Mouse (Mus musculus) liver, embryonic 14.5 days (tissue): ENCODE measurements around the gene Vwa1. TPM values are rescaled to one million over a fixed set of nuclear protein-coding genes. Genes with fewer than 3 reads are reported as not detected.

ENCODE experiments used
- ATAC-seq: fragments of 200-750 bp; cut with Nextera tagmentation; 2 replicates; pipeline ENCODE4 v1.8.0; 2017; ENCODE audit warnings: moderate number of reproducible peaks, mild to moderate bottlenecking, moderate library complexity; ENCODE audit not compliant: insufficient read depth
- DNase-seq, 3 experiments: peaks; one replicate each; pipeline ENCODE4 v3.0.0-alpha.2; 2012 to 2013; ENCODE audit warnings: low read depth in 3 of 3, low spot score in 3 of 3
- H3K27ac ChIP-seq: fragments of 300-500 bp; sonication (generic); 2 replicates; pipeline ENCODE4 v1.5.1; 2014; ENCODE audit warnings: moderate library complexity, mild to moderate bottlenecking, control low read depth, inconsistent platforms
- H3K27me3 ChIP-seq: fragments of 300-500 bp; sonication (generic); 2 replicates; pipeline ENCODE4 v1.6.1; 2014; ENCODE audit warnings: mild to moderate bottlenecking, low read length, moderate library complexity; ENCODE audit not compliant: control insufficient read depth, insufficient read depth
- H3K36me3 ChIP-seq: fragments of 300-500 bp; sonication (generic); replicated peaks from 2 replicates; pipeline ENCODE4 v1.6.1; 2014; ENCODE audit warnings: low read depth; ENCODE audit not compliant: control insufficient read depth, insufficient read depth
- H3K4me1 ChIP-seq, 2 experiments: fragments of 200-500 bp in 1 of 2; fragments of 300-500 bp in 1 of 2; sonication (generic) in 1 of 2; replicated peaks; 2 replicates each; pipeline ENCODE4 v1.6.1; 2012 to 2014; ENCODE audit warnings: antibody characterized with exemption in 1 of 2, inconsistent platforms in 1 of 2, low read length in 1 of 2; ENCODE audit not compliant: control insufficient read depth in 2 of 2, insufficient read depth in 2 of 2
- H3K4me2 ChIP-seq: fragments of 300-500 bp; sonication (generic); 2 replicates; pipeline ENCODE4 v1.6.1; 2014; ENCODE audit warnings: low read depth, mild to moderate bottlenecking, control low read depth, moderate library complexity
- H3K4me3 ChIP-seq, 2 experiments: fragments of 200-500 bp in 1 of 2; fragments of 300-500 bp in 1 of 2; sonication (generic) in 1 of 2; 2 replicates each; pipeline ENCODE4 v1.5.1; 2012 to 2014; ENCODE audit warnings: low read depth in 2 of 2, low read length in 2 of 2, mild to moderate bottlenecking in 2 of 2, control low read depth in 1 of 2, inconsistent platforms in 1 of 2, moderate library complexity in 1 of 2; ENCODE audit not compliant: insufficient read depth in 1 of 2
- H3K9ac ChIP-seq: fragments of 300-500 bp; sonication (generic); replicated peaks from 2 replicates; pipeline ENCODE4 v1.6.1; 2014; ENCODE audit warnings: mild to moderate bottlenecking, control low read depth, moderate library complexity
- H3K9me3 ChIP-seq: fragments of 300-500 bp; sonication (generic); 2 replicates; pipeline ENCODE4 v1.6.1; 2016; ENCODE audit warnings: low read length, mixed read lengths; ENCODE audit not compliant: control insufficient read depth
- CTCF ChIP-seq: IDR thresholded peaks from 2 replicates; pipeline ENCODE4 v1.5.1; 2016; ENCODE audit warnings: antibody characterized with exemption, low read depth, control low read depth
- EP300 ChIP-seq: IDR thresholded peaks from 2 replicates; pipeline ENCODE4 v1.6.1; 2016; ENCODE audit warnings: antibody characterized with exemption, low read depth
- WGBS: fragments of 180-500 bp; shearing (Covaris S2); extraction: QIAGEN DNeasy Blood & Tissue Kit; methylation state at CpG from one replicate; pipeline ENCODE4 v1.1.7; 2014; ENCODE audit not compliant: insufficient replicate concordance; 5-methylcytosine and 5-hydroxymethylcytosine counted together
- polyA plus RNA-seq, 2 experiments: library from polyadenylated mRNA; depleted of rRNA in 1 of 2; stranded (reverse) in 1 of 2; unstranded in 1 of 2; fragments of >200 nt; fragmentation: Nextera tagmentation in 1 of 2; extraction: Ambion mirVana in 1 of 2; gene quantifications; 2 replicates each; pipeline versions ENCODE4 v1.2.1 to v1.2.3; 2012 to 2014

The Vwa1 gene
- polyA plus RNA-seq, 2 experiments, result 0.15 to 0.19 TPM

DNA sequence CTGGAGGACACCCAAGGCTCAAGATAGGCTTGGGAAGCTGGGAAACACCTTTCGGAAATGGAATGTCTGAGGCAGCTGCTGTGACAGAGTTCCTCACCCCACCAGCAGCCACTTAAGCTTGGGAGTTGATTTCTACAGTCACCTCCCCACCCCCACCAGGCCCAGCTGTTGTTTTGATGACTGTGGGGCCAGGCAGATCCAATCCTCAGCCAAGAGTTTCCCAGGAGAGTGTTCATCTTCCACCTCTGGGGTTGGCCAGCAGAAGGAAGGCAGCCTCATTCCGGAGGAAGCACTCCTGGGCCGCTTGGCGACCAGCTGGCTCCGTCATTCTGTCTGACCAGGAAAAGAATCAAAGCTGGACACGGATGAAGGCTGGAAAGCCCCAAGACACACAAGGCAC lies 6.4 kb upstream of the Vwa1 start:
- ATAC-seq, result no peak
- H3K27ac ChIP-seq, result no peak overlapping the region
- WGBS, result 30% methylated on average over 6 of the region's 6 CpGs

DNA sequence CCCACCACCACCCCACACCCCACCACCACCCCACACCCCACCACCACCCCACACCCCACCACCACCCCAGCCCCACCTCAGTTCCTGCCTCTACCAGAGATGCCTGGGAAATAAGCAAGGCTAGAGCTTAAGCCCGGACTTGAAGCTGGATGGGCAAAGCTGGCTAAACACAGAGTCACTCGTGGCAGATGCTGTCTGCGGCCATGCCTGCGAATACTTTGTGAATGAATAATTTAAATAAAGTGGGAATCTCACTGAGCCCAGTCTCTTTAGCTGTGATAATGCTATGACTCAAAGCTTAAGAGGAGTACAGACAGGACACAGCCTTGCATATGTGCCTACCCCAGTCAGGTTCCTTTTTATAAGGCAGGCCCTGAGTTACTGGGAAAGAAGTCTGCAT lies 5.0 kb upstream of the Vwa1 start:
- peaks cover 0 to under 1% of the 10 kb centered on the region in 2 experiments; a peak in 2 of 4 replicates for H3K4me1 ChIP-seq
- no peak for DNase-seq
- WGBS, result 75% methylated on average over 4 of the region's 4 CpGs
- no peak overlapping the region for H3K27ac ChIP-seq
- TF ChIP-seq CTCF, result no peak
- TF ChIP-seq EP300, result no peak
- H3K4me2 ChIP-seq, result no peak overlapping the region
- no peak overlapping the region for H3K9ac ChIP-seq
- H3K9me3 ChIP-seq, result no peaks in the 10 kb centered on the region
- H3K27me3 ChIP-seq, result peaks cover 22% of the 10 kb centered on the region
- ATAC-seq, result no peak
- H3K4me3 ChIP-seq, result no peak overlapping the region
- no peaks in the 10 kb centered on the region for H3K36me3 ChIP-seq

More for the DNA sequence above, 6.4 kb upstream of the Vwa1 start:
- Histone ChIP-seq H3K36me3 (no peaks in the 10 kb centered on the region), H3K4me2 (no peak overlapping the region), H3K9ac (no peak overlapping the region), H3K27me3 (peaks cover 9% of the 10 kb centered on the region), H3K4me1 (peaks cover 0 to 3% of the 10 kb centered on the region in 2 experiments; a peak in 2 of 4 replicates), H3K9me3 (no peaks in the 10 kb centered on the region), H3K4me3 (no peak overlapping the region)
- no peak for TF ChIP-seq CTCF
- no peak for TF ChIP-seq EP300
- DNase-seq, result no peak

DNA sequence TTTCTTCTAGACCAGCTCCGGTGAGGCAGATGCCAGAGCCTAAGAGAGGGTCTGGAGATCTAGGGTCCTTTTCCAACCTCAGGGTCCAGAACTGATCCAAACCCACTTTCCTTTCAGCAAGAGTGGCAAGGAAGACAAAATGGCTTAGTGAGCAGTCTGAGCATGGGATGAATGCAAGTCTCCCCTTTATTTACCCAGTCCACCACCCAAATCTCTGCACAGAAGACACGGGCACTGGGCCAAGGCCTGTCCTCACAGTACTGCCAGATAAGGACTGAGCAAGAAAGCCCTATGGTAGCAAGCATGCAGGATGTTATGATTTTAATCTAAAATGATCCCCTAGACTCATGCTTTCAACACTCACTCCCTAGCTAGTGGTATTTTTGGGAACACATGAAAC lies 3.3 kb upstream of the Vwa1 start:
- Histone ChIP-seq H3K9ac (no peak overlapping the region), H3K36me3 (no peaks in the 10 kb centered on the region), H3K4me2 (no peak overlapping the region), H3K27me3 (peaks cover 33% of the 10 kb centered on the region), H3K9me3 (no peaks in the 10 kb centered on the region), H3K4me3 (no peak overlapping the region), H3K27ac (no peak overlapping the region), H3K4me1 (peaks cover 0 to 2% of the 10 kb centered on the region in 2 experiments; a peak in 1 of 4 replicates)
- DNase-seq, result no peak
- ATAC-seq, result no peak
- TF ChIP-seq CTCF (no peak), EP300 (no peak)
- WGBS, result 53% methylated on average over 2 of the region's 2 CpGs

DNA sequence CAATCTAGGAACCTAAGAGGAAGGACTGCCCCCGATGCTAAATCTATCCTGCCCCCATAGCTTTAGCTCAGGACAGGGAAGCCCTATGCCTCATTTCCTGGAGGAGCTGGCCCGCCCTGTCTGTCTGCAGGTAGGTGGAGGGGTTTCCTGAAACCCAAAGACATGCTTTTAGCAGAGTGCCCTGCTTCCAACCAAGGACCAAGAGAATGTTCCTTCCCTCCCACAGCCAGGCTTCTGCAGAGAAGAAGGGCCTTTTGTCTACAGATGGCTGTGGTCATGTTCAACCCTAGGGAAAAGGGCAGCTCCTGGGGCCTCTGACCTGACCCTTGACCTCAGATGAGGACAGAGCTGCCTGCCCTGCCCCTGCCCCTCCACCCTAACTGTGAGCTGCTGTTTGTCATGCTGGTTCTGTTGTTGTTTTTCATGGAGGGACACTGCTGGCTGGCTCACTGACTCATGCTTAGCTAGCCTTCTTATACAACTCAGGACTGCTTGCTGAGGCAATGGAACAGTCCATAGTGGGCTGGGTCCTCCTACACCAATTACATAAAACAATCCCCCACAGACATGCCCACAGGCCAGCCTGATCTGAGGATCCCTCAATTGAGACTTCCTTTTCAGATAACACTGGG lies 2.3 kb upstream of the Vwa1 start:
- Histone ChIP-seq H3K36me3 (no peaks in the 10 kb centered on the region), H3K4me3 (no peak overlapping the region), H3K9ac (no peak overlapping the region), H3K9me3 (no peaks in the 10 kb centered on the region), H3K27ac (no peak overlapping the region), H3K4me1 (peaks cover 0 to 2% of the 10 kb centered on the region in 2 experiments; a peak in 1 of 4 replicates), H3K4me2 (no peak overlapping the region), H3K27me3 (peaks cover 29% of the 10 kb centered on the region)
- ATAC-seq (no peak), DNase-seq (no peak)
- 20% methylated on average over 2 of the region's 2 CpGs for WGBS
- TF ChIP-seq EP300 (no peak), CTCF (no peak)

DNA sequence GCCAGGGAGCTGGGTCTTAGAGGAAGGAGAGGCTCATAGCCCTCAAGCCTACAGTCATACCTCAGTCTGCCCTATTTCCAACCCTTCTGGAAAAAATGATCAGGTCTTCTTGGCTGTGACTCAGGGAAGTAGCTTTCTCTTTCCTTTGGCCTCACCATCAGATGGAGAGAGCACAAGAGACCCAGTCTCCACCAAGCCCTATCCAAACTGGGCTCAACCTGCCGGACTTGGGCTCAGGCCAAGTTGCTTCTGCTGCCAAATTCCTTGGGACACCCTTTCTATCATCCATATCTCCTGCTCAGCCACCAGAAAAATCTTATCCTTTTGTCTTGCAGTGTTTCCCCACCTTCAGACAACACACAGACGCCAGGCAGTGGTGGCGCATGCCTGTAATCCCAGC lies 1.4 kb upstream of the Vwa1 start:
- peaks cover 27% of the 10 kb centered on the region for H3K27me3 ChIP-seq
- H3K36me3 ChIP-seq, result no peaks in the 10 kb centered on the region
- H3K27ac ChIP-seq, result no peak overlapping the region
- DNase-seq, result no peak
- H3K4me2 ChIP-seq, result no peak overlapping the region
- no peak for ATAC-seq
- H3K4me1 ChIP-seq, result peaks cover 0 to 2% of the 10 kb centered on the region in 2 experiments; a peak in 1 of 4 replicates
- H3K4me3 ChIP-seq, result no peak overlapping the region
- H3K9ac ChIP-seq, result no peak overlapping the region
- TF ChIP-seq CTCF (no peak), EP300 (no peak)
- no peaks in the 10 kb centered on the region for H3K9me3 ChIP-seq
- WGBS, result 71% methylated on average over 3 of the region's 3 CpGs
